Mouse (Mus musculus) layer of hippocampus, postnatal 14 days (tissue): Measurements from ENCODE around the gene Ngef. TPM values are rescaled to one million over a fixed set of nuclear protein-coding genes. Genes with fewer than 3 reads are reported as not detected.

Experiments
- DNase-seq, 2 experiments: peaks; one replicate each; pipeline ENCODE4 v3.0.0; 2021 to 2022; ENCODE audit warnings: low spot score in 2 of 2, mixed read lengths in 1 of 2
- total RNA-seq, 2 experiments: library from RNA; stranded (reverse); gene quantifications; 2 replicates each; pipeline ENCODE4 v1.2.3; 2021

Ngef gene
- total RNA-seq, 2 experiments from 2014 or later = 60.3 to 71.2 TPM

- no peak for DNase-seq
Observed at GRCm38 (mm10) chr1:87568398-87568797, 5.3 kb downstream of the Ngef start.

DNA sequence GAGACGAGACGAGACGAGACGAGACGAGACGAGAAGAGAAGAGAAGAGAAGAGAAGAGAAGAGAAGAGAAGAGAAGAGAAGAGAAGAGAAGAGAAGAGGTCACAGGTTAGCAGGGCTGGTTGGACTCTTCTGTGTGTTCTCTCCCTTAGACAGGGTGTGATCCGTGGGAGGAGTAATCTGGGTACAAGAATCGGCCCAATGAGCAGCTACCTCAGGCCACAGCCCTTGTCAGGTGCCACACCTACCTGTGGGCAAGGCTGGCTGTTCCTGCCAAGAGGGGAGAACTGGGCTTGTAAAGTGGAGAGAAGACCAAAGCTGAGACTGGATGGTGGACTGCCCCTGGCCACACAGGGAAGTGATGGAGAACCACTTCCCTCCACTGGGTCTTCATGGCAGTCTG lies 7.9 kb downstream of the Ngef start:
- no peak for DNase-seq

GRCm38 (mm10) chr1:87562967-87563366 lies 10.7 kb downstream of the Ngef start:
- no peak for DNase-seq

GRCm38 (mm10) chr1:87553586-87553985 lies 20.1 kb downstream of the Ngef start:
- no peak for DNase-seq

- DNase-seq = no peak
Observed at GRCm38 (mm10) chr1:87551008-87551407, 22.7 kb downstream of the Ngef start.

GRCm38 (mm10) chr1:87541614-87542013 lies 32.1 kb downstream of the Ngef start:
- peak in 1 of 2 experiments; percentile 43 for DNase-seq

GRCm38 (mm10) chr1:87537008-87537407 lies 36.7 kb downstream of the Ngef start:
- no peak for DNase-seq

- no peak for DNase-seq
Observed at GRCm38 (mm10) chr1:87534118-87534517, 39.6 kb downstream of the Ngef start.

GRCm38 (mm10) chr1:87532346-87532745 lies 41.3 kb downstream of the Ngef start:
- no peak for DNase-seq

- no peak for DNase-seq
Observed at GRCm38 (mm10) chr1:87527191-87527590, 46.5 kb downstream of the Ngef start.

DNA sequence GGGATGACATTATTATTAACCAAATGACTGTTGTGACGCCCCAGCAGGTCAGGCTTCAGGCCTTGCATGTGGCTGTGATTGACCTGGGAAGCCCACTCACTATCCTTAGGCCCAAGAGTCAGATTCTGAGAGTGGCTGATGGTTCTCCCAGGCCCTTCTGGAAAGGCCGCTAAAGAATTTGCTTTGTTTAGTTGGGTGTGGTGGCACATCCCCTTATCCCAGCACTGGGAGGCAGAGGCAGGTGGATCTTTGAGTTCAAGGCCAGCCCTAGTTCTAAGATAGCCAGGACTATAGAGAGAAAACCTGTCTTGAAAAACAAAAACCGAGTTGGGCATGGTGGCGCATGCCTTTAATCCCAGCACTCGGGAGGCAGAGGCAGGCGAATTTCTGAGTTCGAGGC lies 48.6 kb downstream of the Ngef start:
- DNase-seq = no peak

DNA sequence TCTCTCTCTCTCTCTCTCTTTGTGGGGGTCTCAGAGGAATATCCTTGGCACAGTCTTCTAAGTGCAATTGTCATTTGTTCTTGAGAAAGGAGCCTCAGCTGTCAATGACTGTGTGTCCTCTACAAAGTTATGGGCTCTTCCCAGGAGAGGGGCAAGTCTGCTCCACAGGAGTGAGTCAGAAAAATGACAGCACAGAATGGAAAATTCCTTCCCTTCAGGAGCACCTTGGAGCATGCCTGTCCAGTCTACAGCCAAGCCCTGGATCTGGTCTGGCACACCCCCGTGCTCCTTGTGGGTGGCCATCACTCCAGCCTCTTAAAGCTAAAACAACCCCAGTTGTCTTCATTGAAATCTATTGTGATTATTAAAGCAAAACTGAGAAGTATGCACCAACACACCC lies 52.1 kb downstream of the Ngef start:
- no peak for DNase-seq

DNA sequence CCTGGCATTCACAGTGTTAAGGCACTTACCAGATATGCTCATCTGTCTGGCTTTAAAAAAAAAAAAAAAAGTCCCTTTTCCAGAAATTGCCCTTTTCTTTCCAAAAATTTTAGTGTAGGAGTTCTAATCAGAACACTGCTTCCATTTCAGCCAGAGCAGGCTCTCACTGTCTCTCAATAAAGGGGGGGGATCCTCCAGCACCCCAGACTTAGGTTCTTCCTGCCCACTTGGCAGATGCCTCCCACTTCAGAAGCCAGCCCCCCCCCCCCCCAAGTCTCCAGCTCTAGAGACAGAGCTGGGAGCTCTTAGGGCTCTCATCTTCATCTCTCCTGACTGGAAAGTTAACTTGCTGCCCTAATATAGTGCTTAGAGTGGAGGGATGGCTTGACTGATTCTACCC lies 53.2 kb downstream of the Ngef start:
- DNase-seq = no peak

DNA sequence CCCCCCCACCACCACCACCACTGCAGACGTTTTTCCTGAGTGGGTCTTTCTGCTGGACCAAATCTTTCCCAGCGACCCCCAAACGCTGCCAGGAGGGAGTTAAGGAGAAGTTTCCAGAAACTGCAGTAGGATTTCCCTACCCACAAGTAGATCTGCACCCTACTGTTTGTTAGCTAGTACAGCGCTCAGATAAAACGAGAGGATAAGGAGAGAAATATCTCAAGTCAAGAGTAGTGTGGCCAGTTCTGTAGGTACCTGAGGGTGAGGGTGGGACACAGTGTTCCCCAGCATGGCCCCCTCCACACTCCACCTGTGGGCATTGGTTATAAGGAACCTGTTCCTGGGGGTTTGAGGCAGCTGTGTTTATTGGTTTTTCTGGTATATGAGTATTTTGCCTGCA lies 62.8 kb downstream of the Ngef start:
- no peak for DNase-seq

DNA sequence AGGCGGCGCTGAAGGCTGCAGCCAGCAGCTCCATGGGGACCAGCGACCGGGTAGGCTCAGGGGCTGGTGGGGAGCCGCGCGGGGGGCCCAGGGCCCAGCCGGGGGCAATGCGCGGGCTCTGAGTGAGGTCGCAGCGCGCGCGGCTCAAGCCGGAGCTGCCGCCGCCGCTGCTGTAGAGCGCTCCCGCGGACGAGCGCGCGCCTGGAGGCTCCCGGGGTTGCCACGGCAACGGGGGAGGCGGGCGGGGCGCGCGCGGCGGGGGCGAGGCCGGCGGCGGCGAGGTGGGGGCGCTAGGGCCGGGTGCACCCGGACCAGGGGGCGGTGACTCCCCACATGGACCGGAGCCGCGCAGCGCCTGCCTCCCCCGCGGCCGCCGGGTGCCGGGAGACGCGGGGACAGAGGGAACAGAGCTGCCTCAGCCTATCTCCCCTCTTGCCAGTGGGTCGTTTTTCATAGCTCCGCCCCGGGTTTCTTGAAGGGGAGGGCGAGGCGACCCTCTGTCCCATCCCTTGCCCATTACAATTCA lies 63.4 kb downstream of the Ngef start:
- peak; percentile 58 for DNase-seq

DNA sequence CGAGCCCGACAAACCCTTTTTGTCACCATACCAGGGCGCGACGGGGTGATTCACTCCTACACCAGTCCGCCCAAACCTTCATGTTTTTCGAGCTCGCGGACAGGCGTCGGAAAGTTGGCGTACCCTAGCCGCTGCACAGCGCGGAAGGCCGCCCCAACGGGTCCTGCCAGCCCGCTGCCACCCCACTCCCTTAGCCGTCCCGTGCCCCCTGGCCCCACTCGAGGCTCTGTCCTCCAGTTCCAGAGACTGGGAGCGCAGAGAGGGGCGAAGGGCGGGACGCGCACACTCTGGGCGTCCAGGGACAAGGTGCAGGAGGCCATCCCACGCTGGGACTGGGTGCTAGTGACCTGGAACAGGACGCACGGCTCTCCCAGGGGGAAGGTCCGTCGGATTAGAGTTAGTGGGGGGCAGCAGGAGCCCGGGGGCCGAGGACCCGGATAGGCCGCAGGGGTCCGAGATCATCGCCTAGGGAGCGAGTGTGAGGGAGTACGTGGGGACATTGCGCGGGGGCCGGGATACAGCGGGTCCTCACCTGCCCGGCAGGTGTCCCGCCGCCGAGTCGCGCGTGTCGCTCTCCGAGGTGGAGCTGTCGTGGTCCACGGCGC lies 64.0 kb downstream of the Ngef start, which contains the start of gene Neu2:
TSS of gene Neu2 (plus strand) at position 329 of the 605 bp plus-strand sequence.
- DNase-seq = peak in 1 of 2 experiments; percentile 33

DNA sequence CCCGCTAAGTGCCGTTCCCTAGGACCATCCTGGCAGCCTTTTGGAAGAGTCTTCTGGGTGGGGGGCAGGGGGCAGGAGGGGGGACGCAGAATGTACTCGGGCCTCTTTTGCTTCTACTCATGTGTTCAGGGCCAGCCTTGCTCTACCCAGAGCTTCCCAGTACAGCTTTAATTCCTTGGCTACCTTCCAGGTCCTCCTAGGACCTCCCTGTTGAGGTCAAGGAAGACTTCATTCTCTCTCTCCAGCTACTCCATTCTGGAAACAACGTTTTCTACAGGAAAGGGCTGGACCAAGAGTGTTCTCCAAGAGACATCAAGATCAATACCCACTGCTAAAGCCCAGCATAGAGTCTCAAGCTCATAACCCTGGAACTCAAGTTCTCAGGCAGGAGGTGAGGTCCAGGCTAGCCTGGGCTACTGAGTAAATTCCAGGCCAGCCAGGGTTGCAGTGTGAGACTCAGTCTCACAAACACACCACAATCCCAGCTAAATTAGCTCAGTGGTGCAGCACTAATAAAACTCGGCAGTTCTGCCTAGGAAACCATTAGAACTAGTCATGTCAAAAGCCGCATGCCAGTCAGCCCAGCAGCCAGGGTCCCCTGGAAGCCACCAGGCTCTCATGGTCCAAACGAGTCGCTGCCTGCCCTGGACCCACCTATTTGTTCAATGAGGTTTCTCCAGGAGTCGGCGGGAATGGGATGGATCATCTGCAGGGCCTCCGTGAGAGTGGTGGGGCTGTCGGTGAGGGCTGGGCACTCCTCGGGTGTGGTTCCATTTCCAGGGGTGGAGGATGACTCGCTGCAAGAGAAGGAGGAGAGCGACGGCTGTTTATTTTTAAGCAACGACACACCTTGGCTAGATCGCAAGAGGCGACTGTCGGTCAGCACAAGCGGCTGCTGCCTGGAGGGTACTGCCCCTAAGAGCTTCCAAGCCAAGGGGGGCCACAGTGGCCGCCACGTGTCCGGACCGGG lies 64.8 kb downstream of the Ngef start:
- DNase-seq = no peak

DNA sequence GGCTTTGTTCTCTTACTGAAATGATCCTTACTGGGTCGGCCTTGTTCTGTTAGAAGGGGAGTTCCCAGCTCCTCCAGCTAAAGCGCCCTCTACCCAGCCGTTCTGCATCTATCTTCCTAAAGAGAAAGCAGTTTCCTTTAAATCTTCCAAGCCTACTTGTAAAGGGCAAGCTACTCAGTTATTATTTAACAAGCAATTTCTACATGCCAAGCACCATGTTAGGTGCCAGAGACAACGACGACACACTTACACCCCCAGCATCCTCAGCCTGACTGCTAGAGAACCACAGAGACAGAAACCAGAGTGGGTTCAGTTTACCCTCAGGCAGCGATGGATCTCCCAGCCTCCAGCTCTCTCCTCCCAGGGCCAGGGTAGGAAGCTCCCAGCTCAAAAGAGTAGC lies 65.8 kb downstream of the Ngef start:
- no peak for DNase-seq

DNA sequence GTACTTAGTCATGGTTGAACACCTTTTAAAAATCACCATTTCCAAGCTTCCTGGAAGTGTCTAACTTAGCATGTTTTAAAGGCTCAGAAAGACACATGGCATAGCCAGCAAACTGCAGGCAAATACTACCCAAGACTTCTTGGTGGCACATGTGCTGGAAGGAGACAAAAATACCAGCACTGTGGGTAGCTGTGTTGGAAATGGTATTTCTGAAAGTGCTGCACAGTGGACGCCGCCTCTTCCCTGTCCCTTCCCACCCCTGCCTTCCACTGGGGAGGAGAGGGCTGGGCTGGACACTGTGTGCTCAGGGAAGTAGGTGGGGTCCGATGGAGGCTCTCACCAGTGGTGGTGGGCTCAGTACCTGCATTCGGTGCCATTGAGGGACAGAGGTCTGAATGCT lies 68.1 kb downstream of the Ngef start:
- no peak for DNase-seq

GRCm38 (mm10) chr1:87493542-87493941 lies 80.1 kb downstream of the Ngef start:
- peak; percentile 35 to 69 for DNase-seq

- DNase-seq = no peak
Observed at GRCm38 (mm10) chr1:87492285-87492684, 81.4 kb downstream of the Ngef start.

- DNase-seq = peak in 1 of 2 experiments; percentile 40
Observed at GRCm38 (mm10) chr1:87486386-87486785, 87.3 kb downstream of the Ngef start.
